Mouse (Mus musculus) erythroblast, embryonic 14.5 days (primary cell): ENCODE measurements around the gene Olfml2a.

ENCODE experiments used
- GATA1 ChIP-seq: IDR thresholded peaks from 2 replicates; pipeline ENCODE4 v1.6.1; 2012; ENCODE audit warnings: low read length, inconsistent platforms, mixed read lengths
- TAL1 ChIP-seq: IDR thresholded peaks from 3 replicates; pipeline ENCODE4 v1.6.1; 2012; ENCODE audit warnings: low read length, inconsistent platforms, mixed read lengths

DNA sequence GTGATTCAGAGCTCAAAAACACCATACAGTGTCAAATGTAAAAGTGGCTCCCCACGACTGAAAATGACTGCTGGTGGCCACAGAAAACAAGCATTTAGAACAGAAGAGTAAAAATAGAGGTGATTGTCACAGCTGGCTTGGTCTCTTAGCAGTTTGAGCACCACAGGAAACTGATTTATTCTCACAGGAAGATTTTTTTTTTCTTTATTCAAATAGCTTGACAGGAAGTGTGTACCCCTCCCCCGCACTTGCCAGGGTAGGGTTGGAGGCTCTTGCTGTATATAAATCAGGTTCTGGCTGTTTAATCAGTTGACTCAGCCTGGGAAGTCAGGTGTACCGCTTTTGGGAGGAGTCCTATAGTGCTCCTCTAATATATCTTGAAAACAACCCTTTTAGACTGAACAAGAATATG, 77.2 kb downstream of the Olfml2a start:
- TF ChIP-seq GATA1: no peak
- TF ChIP-seq TAL1: no peak
